Mouse (Mus musculus) regulatory T cell (primary cell): ENCODE results near the gene Nccrp1.
"Not testable (repeated sequence)": the region's sequence is repeated elsewhere in the genome, so short reads cannot be mapped to it uniquely, and the experiment has no call there.

Experiments
- in situ Hi-C: fragments of 300-600 bp; cut with MboI, MseI; formaldehyde crosslinking; loops from one replicate; pipeline ENCODE4 v1.15.1; 2025; ENCODE audit warnings: high pct_unique_total_duplicates

Gene Nccrp1

DNA sequence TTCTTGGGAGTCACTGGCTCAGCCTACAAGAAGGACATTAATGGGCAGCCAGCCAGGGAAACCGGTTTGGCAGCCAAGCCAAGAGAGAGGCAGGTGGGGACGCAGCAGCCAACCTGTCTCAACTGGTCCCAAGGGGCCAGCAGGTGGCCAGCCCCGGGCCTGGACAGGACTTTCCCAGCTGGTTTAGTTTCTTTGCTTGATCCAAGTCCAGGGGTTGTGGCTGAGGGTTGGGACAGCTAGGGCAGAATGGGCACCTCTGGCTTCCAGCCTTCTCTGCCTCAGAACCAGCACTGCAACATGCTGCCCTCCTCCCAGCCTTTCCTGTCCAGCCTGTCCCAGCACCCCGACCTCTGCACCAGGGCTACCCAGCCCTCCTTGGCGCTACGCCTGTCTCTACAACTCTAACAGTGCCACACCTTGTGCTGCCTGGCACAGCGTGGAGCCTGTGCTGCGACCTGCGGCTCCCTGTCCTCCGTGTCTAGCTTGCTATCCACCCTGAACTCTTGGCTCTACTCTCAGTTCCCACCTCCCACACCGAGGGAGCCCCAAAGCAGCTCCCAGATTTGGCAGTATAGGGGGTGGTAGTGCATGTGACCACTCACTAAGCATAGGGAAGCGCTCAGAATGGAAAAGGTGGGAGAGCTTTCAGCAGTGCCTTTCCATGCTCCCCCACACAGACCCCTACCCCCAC, 23.4 kb upstream of the Nccrp1 start:
- in situ Hi-C loops, result loop anchor here (5.0 kb wide), 1 partner anchor 107 kb away; no protein-coding TSS in a partner anchor

DNA sequence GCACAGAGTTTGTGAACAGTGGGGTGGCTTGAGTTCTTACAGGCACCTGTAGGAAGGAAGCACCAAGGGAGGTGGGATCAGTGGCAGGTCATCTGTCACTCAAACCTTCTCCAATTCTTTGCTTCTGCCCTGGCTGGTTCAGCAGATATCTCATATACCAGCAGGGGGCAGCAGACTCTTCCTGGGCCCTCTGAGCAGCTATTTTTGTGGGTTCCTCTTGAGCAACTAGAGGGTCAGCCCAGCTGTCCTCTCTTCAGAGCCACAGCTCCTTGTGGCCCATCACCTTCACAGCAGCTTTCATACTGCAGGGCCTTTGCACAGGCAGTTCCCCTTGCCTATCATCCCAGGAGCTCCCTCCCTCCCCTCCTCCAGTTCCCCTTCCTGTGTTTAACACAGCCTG, 21.2 kb upstream of the Nccrp1 start:
- in situ Hi-C loops, result loop anchor here (5.0 kb wide), 1 partner anchor 34 kb away; no protein-coding TSS in a partner anchor

DNA sequence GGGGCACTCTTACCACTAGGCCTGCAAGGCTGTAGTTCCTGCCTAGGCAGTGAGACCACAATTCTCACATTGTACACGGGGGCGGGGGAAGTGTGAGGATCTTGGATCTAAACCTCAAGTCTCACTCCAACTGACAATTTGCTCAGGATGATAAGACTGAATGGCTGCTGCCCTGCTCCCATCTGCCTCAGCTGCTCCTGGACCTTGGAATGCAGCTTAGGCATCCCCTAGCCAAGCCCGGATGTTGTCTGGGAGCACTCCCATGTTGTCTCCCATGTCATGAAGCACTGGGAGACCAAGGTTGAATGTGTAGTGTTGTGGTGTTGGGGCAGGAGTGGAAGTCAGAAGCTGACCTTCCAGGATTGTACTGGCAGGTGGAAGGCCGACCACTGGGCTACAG, 20.5 kb upstream of the Nccrp1 start:
- in situ Hi-C loops, result loop anchor here (5.0 kb wide), 1 partner anchor 35 kb away; no protein-coding TSS in a partner anchor

DNA sequence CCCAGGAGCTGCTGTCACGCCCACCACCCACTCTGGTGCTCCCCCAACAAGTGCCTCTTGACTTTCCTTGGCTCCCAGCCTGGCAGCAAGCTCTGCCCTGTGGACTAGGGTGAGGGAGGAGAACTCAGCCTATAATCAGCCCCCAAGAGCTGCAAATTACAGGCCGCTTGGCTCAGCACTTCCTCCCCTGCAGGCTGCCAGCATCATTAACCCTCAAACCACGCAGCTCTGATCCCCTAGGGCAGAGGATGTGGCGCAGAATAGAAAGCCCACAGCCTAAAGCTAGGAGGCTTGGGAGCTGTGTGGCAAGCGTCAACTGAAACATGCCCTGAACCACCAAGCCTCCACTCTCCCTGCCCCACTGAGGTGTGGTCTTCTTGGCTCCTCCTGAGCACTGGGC, 18.4 kb upstream of the Nccrp1 start:
- in situ Hi-C loops, result loop anchor here (5.0 kb wide), 1 partner anchor 37 kb away; no protein-coding TSS in a partner anchor

DNA sequence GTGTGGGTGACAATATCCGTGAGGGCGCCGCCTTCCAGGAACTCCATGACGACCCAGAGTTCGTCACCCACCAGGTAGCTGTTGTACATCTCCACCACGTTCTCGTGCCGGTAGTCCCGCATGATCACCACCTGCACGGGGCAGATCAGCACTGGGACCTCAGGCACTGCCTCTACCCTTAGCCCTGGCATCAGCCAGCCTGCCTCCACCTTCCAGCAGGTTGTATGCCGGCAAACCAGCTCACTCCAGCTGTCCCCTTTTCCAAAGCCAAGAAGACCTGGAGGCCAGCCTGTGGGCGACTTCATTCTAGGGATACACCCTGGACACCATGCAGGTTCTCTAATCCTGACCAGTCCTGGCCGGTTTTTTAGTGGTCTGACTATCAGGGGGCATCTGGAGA, 15.9 kb upstream of the Nccrp1 start:
- in situ Hi-C loops, result no loop called here

DNA sequence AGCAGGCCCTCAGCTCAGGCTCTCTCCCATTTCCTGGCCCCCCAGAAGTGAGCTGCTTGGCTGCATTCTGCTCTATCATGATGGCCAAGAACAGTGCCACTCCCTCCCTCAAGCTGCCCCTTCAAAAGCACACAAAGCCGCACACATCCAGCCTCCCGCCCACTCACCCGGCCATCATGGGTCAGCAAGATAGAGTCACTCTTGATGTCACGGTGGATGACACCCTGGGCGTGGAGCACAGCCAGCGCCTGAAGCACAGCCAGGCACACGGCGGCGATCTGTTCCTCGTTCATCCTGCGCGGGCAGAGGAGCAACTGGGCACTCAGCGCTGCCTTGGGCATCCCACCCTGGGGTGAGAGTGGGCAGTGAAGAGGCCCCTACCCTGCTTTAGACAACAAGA, 15.3 kb upstream of the Nccrp1 start:
- in situ Hi-C loops, result no loop called here

DNA sequence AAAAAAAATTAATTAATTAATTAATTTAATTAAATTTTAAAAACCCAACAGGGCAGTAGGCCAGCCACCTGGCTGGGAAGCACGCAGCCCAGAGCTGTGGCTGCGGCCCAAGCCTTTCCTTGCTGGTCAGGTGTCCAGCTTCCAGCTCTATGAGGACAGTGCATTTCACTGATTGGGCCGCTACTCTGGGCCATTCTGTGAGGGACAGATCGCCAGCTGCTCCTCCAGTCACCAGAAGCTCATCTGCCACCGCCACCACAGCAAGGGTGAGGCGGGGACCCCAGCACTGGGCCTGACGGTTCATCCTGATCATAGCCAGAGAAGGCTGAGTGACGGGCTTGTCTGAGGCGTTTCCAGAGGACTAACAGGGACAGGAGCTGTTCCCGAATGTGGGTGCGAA, 14.9 kb upstream of the Nccrp1 start:
- in situ Hi-C loops, result no loop called here

DNA sequence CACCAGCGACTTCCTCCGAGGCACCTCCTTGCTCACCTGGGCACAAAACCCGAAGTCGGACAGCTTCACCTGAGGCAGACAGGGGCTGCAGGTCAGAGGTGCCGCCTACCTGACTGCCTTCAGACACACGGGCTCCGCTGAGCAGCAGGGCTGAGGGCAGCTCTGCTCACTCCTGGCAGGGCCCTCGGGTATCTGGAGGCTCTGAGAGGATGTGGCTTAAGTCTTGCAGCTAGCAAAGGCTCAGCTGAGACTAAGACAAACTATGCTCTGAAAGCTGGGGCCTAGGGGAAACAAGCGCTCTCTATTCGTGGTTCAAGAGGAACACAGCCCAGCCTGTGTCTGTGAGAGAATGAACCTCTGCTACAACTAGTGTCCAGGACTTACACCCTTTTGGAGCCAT, 13.8 kb upstream of the Nccrp1 start:
- in situ Hi-C loops, result no loop called here

DNA sequence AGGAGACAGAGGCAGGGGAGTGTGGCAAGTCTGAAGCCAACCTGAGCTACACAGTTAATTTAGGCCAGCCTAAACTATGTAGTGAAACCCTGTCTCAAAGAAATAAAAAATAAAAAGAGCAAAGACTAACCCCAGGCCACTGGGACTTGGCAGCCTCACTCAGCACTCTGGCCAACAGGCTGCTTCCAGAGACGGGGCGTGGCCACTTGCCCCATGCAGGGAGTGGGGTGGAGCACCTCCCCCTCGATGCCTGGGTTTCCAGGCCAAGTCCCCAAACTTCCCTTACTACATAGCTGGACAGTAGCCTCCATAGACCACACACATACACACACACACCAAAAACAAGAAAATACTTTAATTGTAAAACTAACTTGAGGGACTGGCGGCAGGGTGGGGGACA, 11.4 kb upstream of the Nccrp1 start:
- in situ Hi-C loops, result no loop called here

DNA sequence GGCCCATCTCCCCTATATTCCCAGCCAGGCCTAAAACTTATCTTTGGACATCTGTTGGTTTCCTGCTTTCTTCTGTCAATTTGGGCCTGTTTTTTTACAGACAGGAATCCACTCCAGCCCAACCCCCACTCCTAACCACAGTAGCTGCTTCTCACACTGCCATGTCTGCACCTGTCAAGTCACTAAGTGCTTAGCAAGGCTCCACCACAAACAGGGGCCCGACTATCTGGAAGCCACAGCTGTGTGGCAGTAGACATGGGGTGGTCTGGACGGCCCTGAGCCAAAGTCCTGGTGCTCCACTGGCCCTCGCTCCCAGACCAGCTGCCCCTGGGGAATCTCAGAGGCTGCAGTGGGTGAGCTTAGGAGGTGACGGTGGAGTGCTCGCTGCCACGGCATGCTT, 10.7 kb upstream of the Nccrp1 start:
- in situ Hi-C loops, result no loop called here

DNA sequence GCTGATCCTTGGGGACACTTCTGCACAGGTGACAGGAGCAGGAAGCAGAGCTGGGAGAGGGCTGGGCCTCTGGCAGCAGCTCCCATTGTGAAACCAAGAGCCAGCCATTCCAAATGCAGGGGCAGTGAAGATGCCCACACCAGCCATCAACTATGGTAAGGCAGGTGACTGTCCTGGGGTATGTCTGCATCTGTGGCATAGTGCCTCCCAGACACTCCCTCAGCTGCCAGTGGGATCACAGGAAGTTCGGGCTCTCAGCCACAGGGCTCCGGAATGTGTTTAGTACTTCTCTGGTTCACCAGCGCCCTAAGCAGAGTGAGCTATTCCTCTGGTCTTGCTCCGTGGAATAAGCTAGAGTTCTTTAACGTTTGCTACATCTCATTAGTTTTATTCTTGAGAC, 10.0 kb upstream of the Nccrp1 start:
- in situ Hi-C loops, result no loop called here

DNA sequence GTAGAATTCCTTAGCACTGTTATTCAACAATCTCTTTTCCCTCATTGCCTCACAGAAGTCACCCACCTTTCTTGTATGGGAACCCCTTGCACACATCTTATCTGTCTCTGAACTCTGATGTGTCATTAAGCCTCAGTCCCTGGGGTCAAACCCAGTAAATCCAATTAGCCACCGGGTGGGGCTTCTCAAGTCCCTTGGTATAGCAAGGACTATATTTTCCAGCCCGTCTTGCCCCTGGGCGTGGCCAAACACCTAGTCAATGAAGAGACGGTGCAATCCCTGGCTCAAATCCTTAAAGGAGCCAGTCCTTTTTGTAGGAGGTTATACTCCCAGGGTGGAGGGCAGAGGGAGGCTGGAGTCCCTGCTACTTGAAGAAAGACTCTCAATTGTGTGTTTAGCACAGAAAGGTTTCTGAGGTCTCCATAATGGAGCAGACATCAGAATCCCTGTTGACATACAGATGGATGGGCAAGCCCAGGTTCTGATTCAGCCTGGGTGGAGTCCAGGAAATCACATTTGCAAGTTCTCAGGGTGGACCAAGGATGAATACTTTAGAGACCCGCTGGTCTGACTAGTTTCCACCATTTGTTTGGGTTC, 9.0 kb upstream of the Nccrp1 start:
- in situ Hi-C loops, result no loop called here

DNA sequence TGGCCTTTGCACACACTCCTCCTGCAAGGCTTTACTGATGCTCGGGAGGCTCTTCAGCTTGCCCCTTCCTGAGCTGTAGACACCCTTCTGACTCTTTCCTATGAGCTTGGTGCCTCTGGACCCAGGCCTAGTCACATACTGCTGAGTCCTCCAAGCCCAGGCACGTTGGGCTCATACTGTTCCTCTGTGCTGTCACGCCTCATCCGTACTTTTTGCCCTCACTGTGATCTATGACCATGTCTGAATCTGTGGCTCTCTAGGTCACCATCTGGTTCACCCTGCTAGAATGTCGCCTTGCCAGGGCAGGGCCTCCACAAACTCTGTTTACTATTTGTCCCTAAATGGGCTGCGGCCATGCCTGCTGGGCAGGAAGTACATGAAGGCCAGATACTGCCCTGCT, 6.0 kb upstream of the Nccrp1 start:
- in situ Hi-C loops, result no loop called here

DNA sequence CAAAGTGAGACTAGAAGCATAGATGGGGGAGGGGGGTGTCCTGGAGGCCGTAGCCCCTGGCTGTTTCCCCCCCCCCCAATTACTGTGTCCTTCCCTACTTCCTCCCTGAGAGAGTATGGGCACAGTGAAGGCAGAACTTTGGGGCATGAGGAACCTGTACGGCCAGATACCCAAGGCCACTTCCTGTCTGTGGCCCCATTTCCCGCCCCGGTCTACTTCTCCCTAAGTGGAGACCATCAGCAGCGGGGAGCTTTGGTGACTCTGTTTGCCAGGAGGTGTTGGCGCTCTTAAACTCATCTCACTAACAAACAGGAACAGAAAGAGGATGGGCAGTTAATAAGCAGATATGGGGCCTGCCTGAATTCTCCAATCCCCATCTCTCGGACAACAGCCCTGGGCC, 574 bp upstream of the Nccrp1 start:
- in situ Hi-C loops, result no loop called here

DNA sequence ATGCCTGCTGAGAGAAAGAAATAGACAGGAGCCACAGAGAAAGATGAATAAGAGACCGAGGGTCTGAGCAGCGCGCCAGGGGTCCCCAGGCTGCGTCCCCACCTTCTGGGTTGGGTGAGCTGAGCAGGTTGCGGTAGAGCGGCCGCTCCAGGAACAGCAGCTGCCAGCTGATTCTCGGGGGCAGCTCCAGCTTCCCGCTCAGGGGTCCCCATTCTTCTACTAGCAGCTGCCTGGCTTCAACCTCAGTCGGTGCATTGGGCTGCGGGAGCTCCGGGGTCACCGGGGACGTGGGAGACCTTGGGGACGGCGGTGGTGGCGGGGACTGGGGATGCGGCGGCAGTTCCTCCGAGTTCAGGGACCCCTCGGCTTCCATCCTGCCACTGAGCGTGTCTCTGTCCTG, 405 bp downstream of the Nccrp1 start:
- in situ Hi-C loops, result no loop called here

DNA sequence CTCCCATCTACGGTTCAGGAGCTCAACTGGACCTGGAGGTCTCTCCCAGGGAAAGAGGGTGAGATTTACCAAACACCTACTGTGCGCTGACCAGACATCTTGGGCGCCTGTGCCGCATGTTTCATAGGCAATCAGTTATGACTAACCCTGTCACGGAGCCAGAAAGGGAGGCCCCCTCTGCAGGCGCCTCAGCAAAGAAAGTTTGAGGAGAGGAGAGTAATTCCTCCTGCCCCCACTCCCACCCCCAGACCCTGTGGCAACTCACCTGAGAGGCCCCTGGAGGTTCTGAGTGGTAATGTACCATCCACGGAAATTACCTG, 1.2 kb downstream of the Nccrp1 start:
- in situ Hi-C loops, result no loop called here

DNA sequence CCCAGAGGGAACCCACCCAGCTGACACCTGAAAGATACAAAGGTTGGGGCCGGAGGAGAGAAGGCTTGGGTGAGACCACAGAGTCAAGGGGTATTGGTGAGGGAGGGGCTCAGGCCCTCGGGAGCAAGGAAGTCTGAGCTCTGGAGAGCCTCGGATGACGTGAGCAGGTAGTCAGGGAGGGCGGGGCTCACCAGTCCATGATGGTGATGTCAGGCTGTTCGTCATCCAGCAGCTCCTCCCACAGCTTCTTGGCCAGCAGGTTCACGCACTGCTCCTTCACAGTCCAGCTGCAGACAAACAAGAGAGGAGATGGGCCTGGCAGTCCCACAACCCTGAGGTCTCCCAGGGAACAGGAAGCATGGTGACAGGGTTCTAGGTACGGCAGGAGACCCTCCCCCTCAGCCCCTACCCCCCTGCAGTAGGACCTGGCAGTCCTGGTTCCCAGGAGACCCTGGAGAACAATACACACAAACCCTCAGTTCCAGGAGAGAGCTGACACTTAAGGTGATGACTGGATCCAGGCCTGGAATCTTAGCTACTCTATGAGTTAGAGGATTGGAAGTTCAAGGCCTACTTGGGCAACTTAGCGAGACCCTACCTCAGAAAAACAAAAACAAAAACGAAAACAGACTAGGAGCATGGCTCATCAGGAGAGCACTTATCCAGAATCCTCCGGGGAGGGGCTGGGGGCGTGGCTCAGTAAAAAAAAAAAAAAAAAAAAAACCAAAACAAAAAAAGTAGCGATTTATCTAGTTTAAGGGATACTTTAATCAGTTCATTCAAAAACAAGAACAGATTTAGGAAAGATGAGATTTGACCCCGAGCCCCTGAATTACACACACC, 1.8 kb downstream of the Nccrp1 start:
- in situ Hi-C loops, result no loop called here

DNA sequence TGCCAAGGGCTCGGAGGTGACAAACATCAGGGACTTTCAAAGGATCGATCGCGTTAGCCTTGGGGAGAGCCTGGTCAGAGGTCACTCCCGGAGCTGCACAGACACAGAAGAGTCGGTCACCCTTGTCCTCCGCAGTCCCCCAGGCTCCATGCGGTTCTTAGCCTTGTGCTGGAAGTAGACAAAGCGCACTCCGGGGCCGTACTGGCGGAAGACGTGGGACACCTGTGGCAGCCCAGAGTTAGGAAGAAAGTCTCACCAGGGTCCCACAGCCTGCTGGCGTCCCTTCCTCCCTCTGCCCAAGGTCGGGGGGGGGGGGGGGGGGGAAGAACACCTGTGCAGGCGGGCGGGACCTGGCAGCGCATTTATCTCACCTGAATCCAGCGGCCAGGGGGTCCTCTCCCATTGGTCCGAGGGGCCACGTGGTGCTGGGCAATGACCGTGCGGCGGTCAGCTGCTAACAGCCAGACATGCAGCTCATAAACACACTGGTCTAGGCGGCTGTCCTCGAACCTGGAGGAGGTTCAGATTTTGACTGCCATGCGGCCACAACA, 2.9 kb downstream of the Nccrp1 start:
- in situ Hi-C loops, result no loop called here

DNA sequence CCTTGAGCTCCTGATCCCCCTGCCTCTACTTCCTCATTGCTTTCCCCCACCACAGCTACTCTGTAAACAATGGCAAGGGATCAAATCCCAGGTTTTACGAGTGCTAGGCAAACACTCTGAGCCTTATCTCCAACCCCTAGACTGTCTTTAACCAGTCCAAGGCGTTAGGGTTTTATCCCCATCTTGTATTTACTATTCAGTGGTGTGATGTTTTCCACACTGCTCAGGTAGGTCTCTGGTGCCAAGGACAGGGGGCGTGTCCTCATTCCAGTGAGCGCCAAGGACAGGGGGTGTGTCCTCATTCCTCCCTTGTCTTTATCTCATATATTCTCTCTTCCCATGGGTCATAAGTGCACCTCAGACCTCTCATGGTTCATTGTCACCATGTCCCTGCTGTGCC, 6.5 kb downstream of the Nccrp1 start, which contains the start of gene Sycn:
TSS of gene Sycn (plus strand) at position 360 of the 400 bp plus-strand sequence.
- in situ Hi-C loops, result no loop called here

DNA sequence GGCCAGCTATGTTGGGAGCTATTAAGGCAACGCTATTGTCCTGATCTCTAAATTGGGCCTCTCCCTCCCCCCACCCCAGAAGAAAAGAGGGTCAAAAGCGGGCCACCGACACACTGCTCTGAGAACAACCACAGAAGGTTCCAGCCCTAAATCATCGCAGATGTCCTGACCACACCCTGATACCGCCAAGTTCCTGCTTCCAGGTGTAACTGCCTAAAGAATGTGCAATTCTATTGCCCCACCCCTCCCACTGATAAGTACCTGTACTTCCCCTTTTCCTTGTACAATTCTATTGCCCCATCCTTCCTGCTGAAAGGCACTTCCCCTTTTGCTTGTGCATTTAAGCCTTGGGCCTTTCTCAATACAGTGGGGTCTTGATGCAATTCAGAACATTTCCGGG, 8.2 kb downstream of the Nccrp1 start:
- in situ Hi-C loops, result not testable (repeated sequence)

DNA sequence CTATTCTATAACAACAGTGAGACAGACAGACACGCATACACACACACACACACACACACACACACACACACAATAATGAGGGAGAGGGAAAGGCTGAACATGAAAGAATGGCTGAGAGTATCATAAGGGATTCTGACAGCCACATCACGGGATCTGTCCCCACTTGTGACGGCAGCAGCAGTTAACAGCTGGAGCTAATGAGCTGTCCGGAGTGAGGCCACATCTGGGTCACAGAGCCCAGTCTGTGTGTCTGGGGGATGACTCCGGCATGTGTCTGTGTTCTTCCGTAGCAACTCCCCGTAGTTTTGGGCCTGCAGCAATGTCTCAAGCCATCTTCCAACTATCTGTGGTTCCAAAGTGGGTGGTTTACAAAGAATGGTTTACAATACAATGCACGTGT, 15.0 kb downstream of the Nccrp1 start:
- in situ Hi-C loops, result no loop called here
